25 mouse cellular contexts compared by ENCODE assay signal in the genomic region with DNA sequence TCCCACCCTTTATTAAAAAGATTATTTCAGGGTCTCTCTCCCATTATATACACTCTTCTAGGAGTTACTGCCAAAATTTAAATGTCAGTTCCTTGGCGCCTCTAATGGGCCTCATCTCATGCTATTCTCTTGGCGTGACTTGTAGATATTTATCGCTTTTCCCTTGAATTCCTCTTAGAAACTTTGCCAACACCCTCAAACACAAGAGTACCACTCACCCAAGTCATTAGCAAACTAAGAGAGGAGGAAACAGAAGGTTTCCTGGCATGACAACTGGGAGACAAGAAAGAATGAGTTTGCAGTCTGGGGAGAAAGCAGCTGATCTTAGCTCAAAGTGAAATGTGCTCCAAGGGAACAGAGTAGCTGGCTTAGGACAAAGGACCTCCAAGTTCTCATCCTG.
DNase-seq lines count a peak whose midpoint lies in the region; ATAC-seq and TF ChIP-seq lines count a peak whose summit lies in the region.
"Had no signal": no experiment of that assay in that cellular context is flagged by ENCODE, and none has a peak within 500 bp of the region (broad histone marks: within the 10 kb centered on the region; RNA-seq: fewer than 3 reads in every experiment).

No protein-coding gene starts in this region.

- 0 out of 2 replicates have a peak, but pooled peaks cover 3% of the 10 kb centered on the region for H3K4me1 ChIP-seq in forebrain, embryonic 15.5 days
- H3K4me1 ChIP-seq in forebrain, embryonic 10.5 days, result no peaks in the 10 kb centered on the region
- H3K4me1 ChIP-seq: limb, embryonic 10.5 days; limb, embryonic 15.5 days; liver, embryonic 13.5 days; midbrain, embryonic 12.5 days; neural tube, embryonic 13.5 days had no signal

- intact Hi-C loops in gastrocnemius, adult 2 months (cut with DNase I), result no loop called here

- H3K9me3 ChIP-seq in forebrain, embryonic 15.5 days, result no peaks in the 10 kb centered on the region
- H3K9me3 ChIP-seq in forebrain, embryonic 10.5 days, result no peaks in the 10 kb centered on the region
- H3K9me3 ChIP-seq: limb, embryonic 10.5 days; limb, embryonic 15.5 days; liver, embryonic 13.5 days; midbrain, embryonic 12.5 days; neural tube, embryonic 13.5 days had no signal

- H3K4me3 ChIP-seq in forebrain, embryonic 15.5 days, result no peak overlapping the region
- H3K4me3 ChIP-seq in forebrain, embryonic 10.5 days, result no peak overlapping the region
- H3K4me3 ChIP-seq in gastrocnemius, adult 2 months, result no peak overlapping the region
- H3K4me3 ChIP-seq: limb, embryonic 10.5 days; limb, embryonic 15.5 days; liver, embryonic 13.5 days; midbrain, embryonic 12.5 days; neural tube, embryonic 13.5 days had no signal

- H3K27me3 ChIP-seq in forebrain, embryonic 15.5 days, result no peaks in the 10 kb centered on the region
- no peaks in the 10 kb centered on the region for H3K27me3 ChIP-seq in forebrain, embryonic 10.5 days (ENCODE audit: poor library complexity, severe bottlenecking)
- H3K27me3 ChIP-seq: limb, embryonic 15.5 days; liver, embryonic 13.5 days; midbrain, embryonic 12.5 days; neural tube, embryonic 13.5 days had no signal

- DNase-seq in forebrain, embryonic 10.5 days (ENCODE audit: extremely low spot score, low spot score), result no peak
- peak; percentile 17 for DNase-seq in layer of hippocampus, adult 9-11 months
- no peak for DNase-seq in layer of hippocampus, adult 9-10 months (ENCODE audit: low spot score)
- DNase-seq in brain, embryonic 14.5 days (ENCODE audit: low read depth), result peak; percentile 57
- no peak for DNase-seq in gastrocnemius, adult 2 months
- DNase-seq: adrenal gland, postnatal 25 days; cerebellum, adult 2 months; cerebellum, postnatal 25 days; gastrocnemius, postnatal 14 days; heart, postnatal 14 days; kidney, postnatal 4 days; liver, embryonic 13.5 days; lung, adult 2 months; lung, postnatal 10 days; right cerebral cortex, postnatal 4 days had no signal

- H3K27ac ChIP-seq in forebrain, embryonic 15.5 days (replicated peaks), result no peak overlapping the region
- H3K27ac ChIP-seq in forebrain, embryonic 10.5 days, result no peak overlapping the region
- H3K27ac ChIP-seq in gastrocnemius, adult 2 months, result no peak overlapping the region
- H3K27ac ChIP-seq: limb, embryonic 10.5 days; limb, embryonic 15.5 days; liver, embryonic 13.5 days; macrophage; midbrain, embryonic 12.5 days; neural tube, embryonic 13.5 days; stomach, postnatal 0 days had no signal

- peak; percentile 51 for ATAC-seq in forebrain, embryonic 15.5 days (replicated peaks)
- peak; percentile 48 for ATAC-seq in megakaryocyte progenitor cell, adult 5-6 weeks (replicated peaks; ENCODE audit: poor library complexity)
- ATAC-seq: CD4-positive, CD25-positive, alpha-beta regulatory T cell, adult 4 months; intestine, postnatal 0 days had no signal

- no peak for TF ChIP-seq POLR2A in brain, embryonic 14.5 days (IDR thresholded peaks at IDR 0.05; ENCODE audit: borderline replicate concordance, extremely low read depth, insufficient read depth, insufficient read length, poor library complexity, severe bottlenecking)

- no peak overlapping the region for H3K4me2 ChIP-seq in forebrain, embryonic 15.5 days (replicated peaks)
- H3K4me2 ChIP-seq: limb, embryonic 15.5 days; liver, embryonic 13.5 days; midbrain, embryonic 12.5 days; neural tube, embryonic 13.5 days had no signal

- 65% methylated on average over 3 of the region's 3 CpGs for WGBS in forebrain, embryonic 15.5 days
- WGBS in forebrain, embryonic 10.5 days, result 95% methylated on average over 3 of the region's 3 CpGs

- no peak for TF ChIP-seq CTCF in brain, embryonic 14.5 days (IDR thresholded peaks at IDR 0.05; ENCODE audit: borderline replicate concordance, extremely low read depth, insufficient read depth, insufficient read length)
- no peak for TF ChIP-seq CTCF in gastrocnemius, adult 2 months (IDR thresholded peaks at IDR 0.05)

- H3K9ac ChIP-seq in forebrain, embryonic 15.5 days (replicated peaks), result no peak overlapping the region
- H3K9ac ChIP-seq: limb, embryonic 15.5 days; liver, embryonic 13.5 days; midbrain, embryonic 12.5 days; neural tube, embryonic 13.5 days had no signal

- H3K36me3 ChIP-seq in forebrain, embryonic 15.5 days, result no peaks in the 10 kb centered on the region
- H3K36me3 ChIP-seq in forebrain, embryonic 10.5 days (replicated peaks), result no peaks in the 10 kb centered on the region
- H3K36me3 ChIP-seq: limb, embryonic 10.5 days; limb, embryonic 15.5 days; liver, embryonic 13.5 days; midbrain, embryonic 12.5 days; neural tube, embryonic 13.5 days had no signal

Comparison
In these comparisons a context has a peak if more than half of its experiments do, and no peak if none do; other contexts are left out.
1. DNase-seq: peak in layer of hippocampus, adult 9-11 months (single experiment) and brain, embryonic 14.5 days (single experiment); none in forebrain, embryonic 10.5 days (single experiment), layer of hippocampus, adult 9-10 months (single experiment) and gastrocnemius, adult 2 months (single experiment).